In the genomic region with DNA sequence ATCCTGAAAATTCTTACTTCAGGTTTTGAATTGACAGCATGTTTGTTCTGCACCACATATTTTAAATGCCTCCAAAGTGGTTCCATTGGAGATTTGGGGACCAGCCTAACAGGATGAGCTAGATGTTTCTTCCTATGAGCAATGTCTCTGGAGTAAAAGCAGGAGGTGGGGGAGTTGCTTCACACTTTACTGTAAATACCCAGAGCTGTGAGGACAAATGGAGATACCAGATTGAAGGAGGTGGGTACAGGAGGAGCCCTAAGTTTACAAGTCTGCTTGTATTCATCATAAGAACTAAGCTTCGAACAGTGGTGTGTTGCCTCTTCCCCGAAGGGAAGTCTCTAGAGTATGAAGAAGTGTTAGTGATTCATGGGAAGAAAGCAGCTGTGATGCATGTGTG, we compare ENCODE assay signal across 13 mouse cellular contexts.
"Had no signal": no experiment of that assay in that cellular context is flagged by ENCODE, and none has a peak within 500 bp of the region (broad histone marks: within the 10 kb centered on the region; RNA-seq: fewer than 3 reads in every experiment).

No protein-coding gene starts in this region.

- DNase-seq: forebrain, postnatal 0 days; gastrocnemius, postnatal 14 days; gastrocnemius, postnatal 36 days; heart, adult 11 months; heart, adult 2 months; heart, postnatal 4 days; kidney, adult 18-20 months; kidney, adult 8-10 months; kidney, postnatal 10 days; kidney, postnatal 25 days; kidney, postnatal 4 days; liver; liver, embryonic 13.5 days had no signal
